Mouse (Mus musculus) ovary, adult 18-20 months (tissue): ENCODE results near the gene Slc8a2.
A peak's percentile ranks its signal among the peaks of the same experiment; 100 is the strongest.

Experiments
- DNase-seq: peaks from one replicate; pipeline ENCODE4 v3.0.0; 2022; ENCODE audit warnings: low spot score, mixed read lengths

Gene Slc8a2

DNA sequence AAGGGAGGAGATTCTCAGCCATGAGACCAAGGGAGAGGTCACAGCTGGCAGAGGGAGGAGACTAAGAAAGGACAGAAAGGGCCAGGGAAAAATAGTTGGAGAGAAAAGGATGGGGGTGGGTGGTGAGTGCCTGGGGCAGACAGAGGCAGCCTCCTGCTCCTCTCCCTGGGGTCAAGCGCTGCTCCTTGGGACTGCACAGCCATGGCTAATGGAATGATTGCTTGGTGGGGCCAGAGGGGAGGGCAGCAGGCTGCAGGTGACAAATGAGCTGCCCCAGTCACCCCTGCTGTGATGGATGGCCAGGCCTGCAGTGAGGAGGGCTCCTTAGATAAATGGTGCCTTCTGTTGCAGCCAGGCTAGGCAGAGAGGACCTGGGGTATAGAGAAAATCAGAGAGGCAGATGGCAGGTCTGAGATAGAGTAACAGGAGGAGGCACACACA, 42.5 kb downstream of the Slc8a2 start:
- DNase-seq = no peak

DNA sequence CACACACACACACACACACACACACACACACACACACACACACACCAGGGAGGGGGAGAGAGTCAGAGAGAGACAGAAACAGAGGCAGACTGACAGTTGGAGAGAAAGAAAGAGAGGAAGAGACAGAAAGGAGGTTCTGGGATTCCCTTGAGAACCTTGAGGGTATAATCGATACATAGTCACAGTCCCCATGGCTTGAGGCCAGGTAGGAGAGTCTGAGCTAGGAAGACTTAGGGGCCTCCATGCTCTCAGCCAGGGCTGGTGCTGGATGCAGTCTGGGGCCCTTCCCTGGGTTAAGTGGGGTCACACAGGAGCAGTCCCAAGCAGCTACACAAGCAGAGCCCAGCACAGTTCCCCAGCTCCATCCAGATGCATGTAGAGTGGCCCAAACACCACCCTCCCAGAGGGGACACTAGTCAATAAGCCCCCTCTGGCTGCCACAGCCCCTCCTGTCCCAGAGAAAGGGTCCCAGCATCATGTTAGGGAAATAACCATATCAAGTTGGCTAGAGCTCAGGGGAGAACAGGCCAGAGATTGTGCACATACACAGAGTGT, 43.0 kb downstream of the Slc8a2 start:
- DNase-seq = no peak

DNA sequence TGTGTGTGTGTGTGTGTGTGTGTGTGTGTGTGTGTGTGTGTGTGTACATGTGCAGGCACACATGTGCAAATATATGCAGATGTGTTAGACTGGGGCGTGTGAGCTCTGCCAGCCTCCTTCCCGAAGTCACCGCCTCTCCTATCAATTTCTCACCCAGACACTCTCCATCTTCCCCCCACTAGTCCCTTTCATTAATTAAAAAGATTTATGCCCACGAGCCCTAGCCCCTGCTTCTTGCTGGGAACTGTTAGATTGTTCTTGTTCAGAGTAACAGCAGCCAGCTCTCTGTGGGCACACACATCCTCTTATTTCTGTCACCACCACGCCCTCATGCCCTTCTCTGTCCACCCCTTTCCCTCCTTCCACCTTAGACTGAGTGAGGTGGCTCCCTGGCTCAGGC, 43.5 kb downstream of the Slc8a2 start:
- no peak for DNase-seq

DNA sequence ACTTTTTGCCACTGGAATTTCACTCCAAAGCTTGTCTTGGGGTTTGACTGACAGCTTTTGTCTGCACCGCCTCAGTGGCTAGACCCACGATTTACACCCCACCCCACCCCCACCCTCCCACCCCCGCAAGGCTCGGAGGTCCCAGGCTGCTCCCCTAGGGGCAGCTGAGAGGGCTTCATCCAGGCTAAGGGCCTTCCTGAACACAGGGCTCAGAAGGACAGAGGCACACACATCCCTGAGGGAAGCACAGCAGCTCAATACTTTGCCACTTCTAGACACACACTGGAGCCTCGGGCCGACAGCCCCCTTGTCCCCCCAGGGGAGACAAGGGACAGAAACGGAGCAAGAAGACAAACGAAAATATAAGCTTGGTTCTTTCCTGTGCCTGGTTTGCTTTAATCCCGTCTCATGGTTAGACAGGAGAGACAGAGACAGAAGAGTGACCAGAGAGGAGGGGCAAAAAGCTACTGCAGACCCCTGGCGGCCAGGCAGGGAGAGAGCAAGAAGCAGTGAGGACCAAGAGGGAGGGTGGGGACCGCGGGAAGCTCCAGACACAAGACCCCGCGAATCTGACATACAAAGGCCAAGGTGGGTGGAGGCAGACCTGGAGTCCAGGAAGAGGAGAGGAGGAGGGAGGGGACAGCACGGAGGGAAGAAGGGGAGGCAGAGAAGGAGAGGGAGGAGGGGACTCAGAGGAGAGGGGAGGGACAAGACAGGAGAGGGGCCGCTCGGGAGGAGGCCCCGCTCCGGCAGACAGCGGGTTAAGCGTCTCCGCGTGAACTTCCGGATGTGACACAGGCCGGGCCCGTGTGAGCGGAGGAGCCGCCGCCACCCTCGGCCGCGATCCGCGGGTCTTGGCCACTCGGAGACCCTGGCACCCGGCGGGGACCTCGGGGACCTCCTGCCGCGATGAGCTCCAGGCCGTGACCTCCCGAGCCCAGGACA, 45.2 kb downstream of the Slc8a2 start, which contains the start of gene Meis3:
Gene Meis3 (plus strand): TSS at position 494 of the 945 bp plus-strand sequence.
- peak; percentile 18 for DNase-seq

DNA sequence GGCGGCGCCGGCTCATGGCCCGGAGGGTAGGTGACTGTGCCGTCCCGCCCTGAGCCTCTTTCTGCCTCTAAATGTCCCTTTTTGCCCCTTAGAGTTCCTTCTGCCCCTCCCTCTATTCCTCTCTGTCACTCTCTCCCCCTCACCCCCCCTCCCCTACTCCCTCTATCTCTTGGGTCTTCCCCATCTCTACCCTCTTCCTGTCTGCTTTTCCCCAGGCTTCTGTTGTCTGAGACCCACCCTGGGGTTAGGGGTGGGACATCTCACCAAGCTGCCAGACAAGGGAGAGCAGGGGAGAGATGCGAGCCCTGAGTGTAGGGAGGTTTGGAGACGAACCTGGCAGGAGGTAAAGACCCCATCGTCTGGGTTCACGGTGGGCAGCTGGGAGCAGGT, 45.9 kb downstream of the Slc8a2 start:
- DNase-seq = no peak

DNA sequence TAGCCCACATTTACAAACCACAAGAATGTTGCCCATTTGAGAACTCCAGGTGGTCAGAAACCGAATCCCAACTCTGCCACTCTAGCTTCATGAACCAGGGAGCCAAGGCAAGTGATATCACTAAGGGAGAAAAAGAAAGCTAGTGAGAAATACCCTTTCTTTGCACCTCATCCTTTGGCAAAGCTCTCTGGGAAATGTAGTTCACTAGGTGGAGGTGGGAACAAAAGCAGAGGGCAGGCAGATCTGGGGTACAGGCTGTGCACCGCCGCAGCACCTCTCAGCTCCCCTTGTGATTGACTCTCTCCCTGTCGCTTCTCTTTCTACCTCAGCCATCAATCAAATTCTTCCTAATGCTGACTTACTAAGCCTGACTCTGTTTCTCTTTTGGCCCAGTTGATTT, 48.5 kb downstream of the Slc8a2 start:
- no peak for DNase-seq

DNA sequence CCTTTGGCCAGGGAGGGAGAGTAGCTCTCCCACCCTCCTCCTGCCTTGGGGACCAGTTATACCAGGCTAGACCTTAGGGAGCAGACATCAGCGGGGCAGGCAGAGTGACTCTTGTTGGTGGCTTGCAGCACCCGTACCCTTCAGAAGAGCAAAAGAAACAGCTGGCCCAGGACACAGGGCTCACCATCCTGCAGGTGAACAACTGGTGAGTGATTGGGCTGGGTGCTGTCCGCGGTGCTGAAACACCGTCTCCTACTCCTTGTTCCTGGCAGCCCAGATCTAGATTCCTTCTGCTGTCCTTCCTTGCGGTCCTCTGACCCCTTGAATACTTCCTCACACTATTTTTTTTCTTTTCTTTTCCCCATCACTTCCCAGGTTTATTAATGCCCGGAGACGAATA, 54.0 kb downstream of the Slc8a2 start:
- no peak for DNase-seq

DNA sequence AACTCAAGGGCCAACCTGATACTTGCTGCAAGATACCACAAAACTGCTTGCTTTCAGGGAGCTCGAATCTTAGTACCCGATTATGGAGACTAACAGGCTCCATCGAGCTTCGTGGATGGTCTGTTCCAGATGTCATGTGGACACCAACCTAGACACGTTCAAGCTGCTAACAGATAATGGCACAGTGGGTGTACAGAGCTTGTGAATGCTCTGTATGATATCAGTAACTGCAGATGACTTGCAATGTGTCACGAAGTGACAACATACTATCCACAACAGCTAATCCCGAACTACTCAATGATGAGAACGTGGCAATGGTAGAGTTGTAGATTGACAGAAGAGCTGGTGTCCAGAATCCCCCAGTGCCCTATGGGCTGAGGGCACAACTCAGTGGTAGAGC, 57.9 kb downstream of the Slc8a2 start:
- DNase-seq = no peak

DNA sequence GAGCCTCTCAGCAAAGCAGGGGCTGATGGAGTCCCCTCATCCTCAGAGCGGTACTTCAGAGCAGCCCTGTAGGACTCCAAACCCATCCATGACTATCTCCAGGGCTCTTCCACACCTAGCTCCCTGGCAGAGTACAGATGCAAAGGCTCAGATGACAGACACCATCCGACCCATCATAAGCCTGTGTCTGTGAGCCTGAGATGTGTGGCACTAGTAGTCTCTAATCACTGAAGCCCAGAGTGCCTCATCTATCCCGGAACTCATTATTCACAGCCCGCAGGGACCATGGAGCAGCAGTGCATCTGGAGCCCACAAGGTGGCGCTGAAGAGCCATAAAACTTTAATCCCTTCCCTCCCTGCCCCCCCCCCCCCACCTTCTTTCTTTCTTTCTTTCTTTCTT, 62.7 kb downstream of the Slc8a2 start:
- DNase-seq = no peak

DNA sequence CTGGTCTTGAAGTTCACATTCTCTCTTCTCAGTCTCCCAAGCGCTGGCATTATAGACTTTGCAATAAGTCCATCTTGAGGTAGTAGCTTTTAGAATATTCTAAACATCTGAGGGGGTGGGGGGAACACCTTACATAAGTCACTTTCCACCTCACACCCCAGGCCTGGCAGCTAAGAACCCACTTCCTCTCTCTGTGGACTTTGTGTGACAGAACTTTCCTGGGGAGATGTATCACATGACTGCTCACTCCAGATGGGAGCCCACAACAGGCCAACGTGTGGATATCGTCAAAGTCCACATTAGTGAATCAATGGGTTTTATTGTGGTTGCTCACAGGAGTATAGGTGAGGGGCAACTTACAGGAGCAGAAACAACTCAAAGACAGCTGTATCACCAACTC, 64.1 kb downstream of the Slc8a2 start:
- DNase-seq = no peak

DNA sequence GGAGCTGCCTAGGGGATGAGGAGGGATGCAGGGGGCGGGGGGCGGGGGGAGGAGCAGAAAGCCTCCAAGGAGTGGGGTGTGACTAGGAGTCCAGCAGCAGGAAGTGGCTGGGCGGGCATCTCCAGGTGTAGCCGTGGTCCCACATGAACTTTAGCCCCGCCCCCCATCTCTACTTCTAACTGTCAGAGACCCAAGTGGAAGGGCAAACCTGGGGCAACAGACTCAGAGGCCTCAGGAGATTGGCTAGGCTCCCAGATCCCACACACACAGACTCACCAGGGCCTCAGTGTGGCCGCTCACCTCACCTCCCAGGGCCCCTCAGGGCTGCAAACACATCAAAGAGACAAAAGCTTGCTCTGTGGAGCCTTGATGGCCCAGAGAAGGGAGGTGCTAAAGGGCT, 67.0 kb downstream of the Slc8a2 start:
- no peak for DNase-seq

DNA sequence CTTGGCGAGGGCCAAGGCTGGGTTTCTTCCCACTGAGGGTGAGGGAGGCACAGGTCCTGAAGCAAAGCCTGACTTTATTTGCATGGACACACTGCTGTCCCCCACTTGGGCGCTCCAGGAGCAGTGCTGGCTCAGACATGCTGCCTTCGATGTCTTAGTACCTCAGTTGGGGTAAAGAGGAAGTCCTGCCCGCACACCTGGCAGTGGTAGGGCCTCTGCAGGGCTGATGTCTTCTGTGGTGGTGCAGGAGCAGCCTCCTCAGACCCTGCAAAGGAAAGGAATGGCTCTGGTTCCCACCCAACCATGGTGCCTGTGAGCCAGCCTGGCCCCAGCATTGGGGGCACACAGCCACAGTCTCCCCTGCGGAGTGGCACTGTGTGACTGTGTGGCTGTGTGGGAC, 67.5 kb downstream of the Slc8a2 start:
- no peak for DNase-seq

DNA sequence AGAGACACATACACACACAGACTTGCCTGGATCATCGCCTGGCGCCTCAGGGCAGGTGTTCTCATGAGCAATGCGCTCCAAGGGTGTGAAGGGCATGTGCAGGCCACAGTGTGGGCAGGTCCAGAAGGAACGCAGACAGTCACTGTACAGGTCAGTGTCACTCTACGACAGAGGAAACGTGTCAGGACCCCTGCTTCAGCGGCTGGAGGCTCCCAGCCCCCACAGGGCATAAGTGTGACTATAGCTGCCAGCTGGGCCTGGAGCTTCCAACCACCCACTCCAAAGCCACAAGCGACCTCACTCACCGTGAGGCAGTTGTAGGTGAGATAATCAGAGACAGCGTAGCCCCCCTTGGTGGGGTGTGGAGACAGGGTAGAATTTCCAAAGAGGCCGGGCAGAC, 68.9 kb downstream of the Slc8a2 start:
- DNase-seq = no peak

DNA sequence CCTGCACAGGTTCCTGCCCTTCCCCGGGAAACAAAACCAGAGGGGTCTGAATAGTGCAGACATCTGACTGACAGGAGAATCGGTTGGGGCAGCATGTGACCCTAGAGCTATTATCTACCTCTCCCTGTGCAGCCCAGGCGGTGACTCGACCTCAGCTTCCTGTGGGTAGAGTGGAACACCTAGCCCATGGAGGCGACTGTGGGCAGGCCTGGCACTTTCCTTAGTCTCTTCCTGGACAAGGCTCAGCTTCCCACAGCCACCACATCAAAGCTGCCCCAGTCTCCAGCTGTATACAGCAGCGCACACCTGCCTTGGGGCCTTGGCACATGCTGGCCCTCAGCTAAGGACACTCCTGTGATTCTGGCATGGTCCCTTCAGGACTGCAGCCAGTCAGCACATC, 71.5 kb downstream of the Slc8a2 start:
- no peak for DNase-seq

DNA sequence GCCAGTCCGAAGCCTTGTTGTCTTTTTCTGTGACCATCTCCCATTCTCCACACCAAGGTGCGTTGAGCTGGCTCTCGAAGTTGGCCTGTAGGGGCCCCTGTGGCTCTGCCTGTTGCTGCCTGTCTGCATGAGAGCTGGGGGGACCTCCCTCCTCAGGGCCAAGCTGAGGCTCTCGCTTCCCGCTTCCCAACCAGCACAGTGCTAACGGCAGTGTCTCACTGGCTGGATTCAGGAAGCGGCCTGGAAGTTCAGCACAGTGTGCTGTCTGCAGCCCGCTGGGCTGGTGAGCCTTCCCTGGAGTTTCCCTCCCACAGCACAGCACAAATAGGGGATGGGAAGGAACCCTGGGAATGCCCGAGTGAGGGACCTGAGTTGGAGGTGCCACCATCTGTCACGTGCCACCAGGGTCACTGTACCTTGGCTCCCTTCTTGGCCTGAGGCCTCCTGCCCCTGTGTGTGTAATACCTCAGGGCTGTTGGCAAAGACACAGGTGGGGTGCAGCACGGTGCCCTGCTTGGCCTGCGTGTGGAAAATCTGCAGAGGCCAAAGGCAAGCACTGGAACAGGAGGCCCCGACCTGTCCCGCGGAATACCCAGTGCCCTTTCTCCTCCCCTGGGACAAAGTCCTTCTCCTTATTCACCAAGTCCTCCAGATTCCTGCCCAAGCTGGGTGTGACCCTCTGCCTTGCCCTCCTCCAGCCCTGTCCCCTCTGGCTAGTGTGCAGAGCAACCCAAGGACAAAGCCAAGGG, 73.3 kb downstream of the Slc8a2 start:
- DNase-seq = no peak

DNA sequence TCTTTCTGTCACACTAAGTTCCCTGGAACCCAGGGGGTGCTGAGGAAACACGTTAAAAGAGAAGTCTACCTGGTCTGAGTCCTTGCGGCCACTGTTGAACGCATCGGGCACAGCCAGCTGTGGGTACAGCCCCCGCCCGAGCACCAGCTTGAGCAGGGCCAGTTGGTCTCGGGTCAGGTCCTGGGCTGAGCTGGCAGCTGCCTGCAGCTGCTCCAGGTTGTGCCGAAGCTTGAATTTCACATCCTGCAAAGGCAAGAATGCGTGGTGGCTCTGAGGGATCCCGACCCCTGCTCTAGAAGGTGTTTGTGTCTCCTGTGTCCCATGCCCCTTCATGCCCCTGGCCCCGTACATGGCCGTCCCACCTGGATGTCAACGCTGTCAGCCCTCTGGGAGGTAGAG, 73.9 kb downstream of the Slc8a2 start:
- DNase-seq = no peak

DNA sequence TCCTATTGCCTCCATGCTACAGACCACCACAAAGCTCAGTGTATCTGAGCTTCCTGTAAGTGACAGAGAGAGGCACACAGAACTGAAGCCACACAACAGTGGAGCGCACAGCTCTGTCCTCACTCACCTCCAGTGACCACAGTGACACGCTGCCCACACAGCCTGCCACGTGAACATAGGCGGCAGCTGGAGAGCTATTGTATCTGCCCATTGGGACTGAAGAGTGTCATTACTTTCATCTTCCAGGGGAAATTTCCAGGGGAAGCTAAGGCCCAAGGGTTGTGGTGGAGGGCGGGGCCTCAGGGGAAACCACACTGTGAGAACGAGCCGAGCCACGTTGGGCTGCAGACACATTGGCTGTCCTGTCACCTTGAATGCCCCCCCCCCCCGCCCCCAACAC, 75.2 kb downstream of the Slc8a2 start:
- no peak for DNase-seq

DNA sequence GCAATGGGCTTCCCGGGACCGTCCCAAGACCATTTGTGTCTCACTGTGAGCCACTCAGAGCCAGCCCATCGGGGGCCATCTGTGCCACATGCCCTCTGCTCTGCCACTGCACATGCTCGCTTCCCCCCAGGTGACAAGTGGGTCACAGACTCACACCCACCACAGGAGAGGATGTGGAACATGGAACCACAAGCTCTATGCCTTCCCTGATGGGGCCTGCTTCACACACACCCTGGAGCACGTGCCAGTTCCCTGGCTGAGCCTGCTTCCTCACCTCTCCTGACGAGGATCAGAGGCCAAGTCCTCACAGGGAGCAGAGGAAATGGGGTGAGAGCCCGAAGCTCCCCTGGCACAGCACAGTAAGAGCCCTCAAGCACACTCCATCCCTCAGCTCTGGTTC, 77.5 kb downstream of the Slc8a2 start:
- no peak for DNase-seq

DNA sequence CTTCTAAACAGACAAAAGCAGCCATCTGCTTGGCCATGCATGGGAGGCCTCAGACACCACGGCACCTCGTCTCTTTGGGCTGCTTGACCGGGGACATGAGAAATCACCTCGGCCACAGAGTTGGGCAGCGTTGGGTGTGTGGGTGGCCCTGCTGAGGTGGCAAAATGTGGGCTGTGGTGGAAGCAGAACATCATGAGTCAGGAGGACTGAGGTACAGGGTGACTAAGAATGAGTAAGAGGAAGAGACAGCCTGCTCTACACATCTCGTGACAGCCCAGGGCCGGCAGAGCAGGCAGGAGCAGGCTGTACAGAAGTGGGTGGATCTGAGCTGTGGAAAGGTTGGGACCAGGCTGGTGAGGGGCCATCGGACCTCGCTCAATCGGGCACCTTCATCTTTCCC, 77.9 kb downstream of the Slc8a2 start:
- no peak for DNase-seq

DNA sequence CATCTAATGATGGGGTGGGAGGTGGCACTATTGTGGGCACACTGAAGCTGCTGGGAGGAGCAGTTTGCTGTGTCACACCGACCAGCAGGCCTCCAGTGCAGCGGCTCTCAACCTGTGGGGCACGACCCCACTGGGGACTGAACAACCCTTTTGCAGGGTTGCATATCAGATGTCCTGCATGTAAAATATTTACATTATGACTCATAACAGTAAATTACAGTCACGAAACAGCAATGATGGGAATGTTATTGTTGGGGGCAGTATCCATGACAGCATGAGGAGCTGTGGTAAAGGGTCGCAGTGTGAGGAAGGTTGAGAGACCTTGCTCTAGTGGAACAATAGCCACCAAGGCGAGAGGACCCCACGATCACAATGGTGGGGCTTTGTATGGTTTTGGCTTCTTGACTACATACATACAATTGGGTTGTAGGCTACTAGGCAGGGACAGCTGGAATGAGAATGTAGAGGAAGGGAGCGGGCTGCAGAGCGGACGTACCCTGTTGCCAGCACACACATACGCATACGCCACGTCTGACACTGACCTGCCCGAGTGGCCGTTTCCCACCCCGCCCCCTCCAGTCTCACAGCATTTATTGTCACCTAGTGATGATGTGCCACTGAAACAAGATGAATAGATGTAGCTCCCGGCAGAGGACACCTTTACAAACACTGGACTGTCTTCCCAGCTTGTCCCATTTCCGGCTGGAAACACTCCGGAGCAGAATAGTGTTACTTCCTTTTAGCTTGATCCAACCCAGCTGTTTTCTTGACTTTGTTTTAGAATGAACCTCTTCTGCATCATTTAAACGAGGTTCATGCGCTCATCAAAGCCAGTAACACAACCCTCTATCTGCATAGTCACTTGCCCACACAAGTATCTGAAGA, 79.4 kb downstream of the Slc8a2 start:
- DNase-seq = no peak
